Mouse (Mus musculus): ENCODE measurements around the gene Cdrt4.

The Cdrt4 gene

DNA sequence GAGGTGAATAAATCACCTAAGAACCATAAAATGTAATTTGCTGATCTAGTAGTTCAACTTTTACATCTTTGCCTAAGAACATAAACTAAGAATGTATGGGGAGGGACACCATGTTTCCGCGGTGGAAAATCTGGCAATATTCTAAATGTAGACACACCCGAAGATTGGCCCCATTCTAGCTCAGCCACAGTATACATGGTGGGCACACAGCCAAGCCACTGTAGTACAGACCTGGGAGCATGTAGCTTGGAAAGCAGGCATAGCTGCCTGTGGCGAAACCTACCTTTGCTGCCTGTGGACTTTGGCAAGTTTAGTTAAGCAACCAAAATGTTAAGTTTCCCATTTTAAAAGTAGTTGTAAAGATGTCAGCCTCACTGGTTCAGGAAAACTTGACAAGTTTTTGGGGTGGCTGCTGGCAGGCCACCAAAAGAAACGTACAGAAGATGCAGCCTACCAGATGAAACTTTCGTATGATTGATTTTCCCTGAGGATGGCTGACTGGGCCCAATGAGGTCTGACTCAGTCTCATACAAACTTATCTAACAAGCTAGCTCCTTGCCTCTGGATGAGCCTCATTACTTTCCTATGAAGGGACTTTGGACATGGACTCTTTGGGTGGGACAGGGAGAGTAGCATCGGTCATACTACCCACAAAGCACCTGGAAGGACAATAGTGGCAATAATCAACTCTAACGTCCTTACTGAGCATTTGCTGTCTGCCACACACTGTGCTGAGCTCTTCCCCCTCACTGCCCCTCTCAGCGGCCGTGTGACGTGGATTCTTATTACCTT lies 84.6 kb downstream of the Cdrt4 start:
- DNase-seq (ENCODE audit: low read depth, low spot score): no peak

GRCm38 (mm10) chr11:63040002-63040661 lies 89.1 kb downstream of the Cdrt4 start:
- no peak for DNase-seq (ENCODE audit: low read depth, low spot score)

Data from embryo, embryonic 11.5 days (tissue).